Mouse (Mus musculus): ENCODE data around the gene Vasp.

The Vasp gene

GRCm38 (mm10) chr7:19271238-19272172 is at the start of gene Vasp:
TSS of gene Vasp (minus strand) at chr7:19271817.
- DNase-seq (ENCODE audit: low read depth, low spot score), result peak; percentile 89
- Histone ChIP-seq H3K27me3 (ENCODE audit: control insufficient read depth, insufficient read depth, low read length, poor library complexity, severe bottlenecking) (no peaks in the 10 kb centered on the region), H3K36me3 (ENCODE audit: control insufficient read depth, insufficient read depth, low read length, poor library complexity, severe bottlenecking) (0 out of 2 replicates have a peak, but pooled peaks cover 3% of the 10 kb centered on the region)

- Histone ChIP-seq H3K27me3 (ENCODE audit: control insufficient read depth, insufficient read depth, low read length, poor library complexity, severe bottlenecking) (no peaks in the 10 kb centered on the region), H3K36me3 (ENCODE audit: control insufficient read depth, insufficient read depth, low read length, poor library complexity, severe bottlenecking) (no peaks in the 10 kb centered on the region)
- DNase-seq (ENCODE audit: low read depth, low spot score), result peak; percentile 61
These were observed 49.0 kb upstream of the Vasp start for GRCm38 (mm10) chr7:19320637-19321036.

DNA sequence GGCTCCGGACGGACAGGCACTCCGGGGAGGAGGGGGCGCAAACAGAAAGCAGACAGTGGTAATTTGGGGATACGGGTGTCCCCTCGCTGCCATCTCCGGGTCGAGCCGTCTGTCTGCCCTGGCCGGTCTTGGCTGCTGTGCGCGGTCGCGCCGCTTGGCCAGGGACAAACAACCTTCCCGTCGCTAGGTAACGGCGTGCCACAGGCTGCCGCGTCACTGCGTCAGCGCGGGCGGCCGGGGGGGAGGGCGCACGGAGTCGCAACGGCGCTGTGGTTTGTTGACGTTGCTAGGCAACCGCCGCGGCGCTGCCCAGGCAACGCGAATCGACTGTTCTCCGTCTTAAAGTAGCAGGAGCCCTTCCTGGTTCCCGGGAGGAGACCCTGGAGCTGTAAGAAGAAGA is 48.3 kb upstream of the Vasp start:
- H3K27me3 ChIP-seq (ENCODE audit: control insufficient read depth, insufficient read depth, low read length, poor library complexity, severe bottlenecking), result no peaks in the 10 kb centered on the region
- H3K36me3 ChIP-seq (ENCODE audit: control insufficient read depth, insufficient read depth, low read length, poor library complexity, severe bottlenecking), result no peaks in the 10 kb centered on the region
- peak; percentile 100 for DNase-seq (ENCODE audit: low read depth, low spot score)

GRCm38 (mm10) chr7:19319458-19319857 is 47.8 kb upstream of the Vasp start:
- Histone ChIP-seq H3K27me3 (ENCODE audit: control insufficient read depth, insufficient read depth, low read length, poor library complexity, severe bottlenecking) (no peaks in the 10 kb centered on the region), H3K36me3 (ENCODE audit: control insufficient read depth, insufficient read depth, low read length, poor library complexity, severe bottlenecking) (no peaks in the 10 kb centered on the region)
- peak; percentile 92 for DNase-seq (ENCODE audit: low read depth, low spot score)

DNA sequence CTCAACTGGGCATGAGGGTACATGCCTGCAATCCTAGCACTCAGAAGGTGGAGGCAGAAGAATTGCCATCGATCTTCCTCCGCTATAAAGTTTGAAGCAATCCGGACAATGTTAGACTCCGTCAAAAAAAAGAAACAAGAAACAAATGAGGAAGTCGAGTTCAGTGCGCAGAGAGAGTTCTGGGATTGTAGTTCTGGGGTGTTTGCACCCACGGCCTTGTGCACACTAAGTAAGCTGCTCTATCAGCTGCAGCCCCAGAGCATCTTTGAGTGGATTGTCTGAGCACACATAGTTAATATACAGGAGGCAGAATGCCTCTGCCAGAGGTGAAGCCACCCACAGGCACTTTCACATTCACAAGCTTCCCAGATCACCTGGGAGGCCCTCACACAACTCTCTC is 47.1 kb upstream of the Vasp start:
- Histone ChIP-seq H3K36me3 (ENCODE audit: control insufficient read depth, insufficient read depth, low read length, poor library complexity, severe bottlenecking) (no peaks in the 10 kb centered on the region), H3K27me3 (ENCODE audit: control insufficient read depth, insufficient read depth, low read length, poor library complexity, severe bottlenecking) (no peaks in the 10 kb centered on the region)
- peak; percentile 79 for DNase-seq (ENCODE audit: low read depth, low spot score)

GRCm38 (mm10) chr7:19318201-19318600 is 46.6 kb upstream of the Vasp start:
- H3K36me3 ChIP-seq (ENCODE audit: control insufficient read depth, insufficient read depth, low read length, poor library complexity, severe bottlenecking), result no peaks in the 10 kb centered on the region
- no peaks in the 10 kb centered on the region for H3K27me3 ChIP-seq (ENCODE audit: control insufficient read depth, insufficient read depth, low read length, poor library complexity, severe bottlenecking)
- DNase-seq (ENCODE audit: low read depth, low spot score), result no peak

DNA sequence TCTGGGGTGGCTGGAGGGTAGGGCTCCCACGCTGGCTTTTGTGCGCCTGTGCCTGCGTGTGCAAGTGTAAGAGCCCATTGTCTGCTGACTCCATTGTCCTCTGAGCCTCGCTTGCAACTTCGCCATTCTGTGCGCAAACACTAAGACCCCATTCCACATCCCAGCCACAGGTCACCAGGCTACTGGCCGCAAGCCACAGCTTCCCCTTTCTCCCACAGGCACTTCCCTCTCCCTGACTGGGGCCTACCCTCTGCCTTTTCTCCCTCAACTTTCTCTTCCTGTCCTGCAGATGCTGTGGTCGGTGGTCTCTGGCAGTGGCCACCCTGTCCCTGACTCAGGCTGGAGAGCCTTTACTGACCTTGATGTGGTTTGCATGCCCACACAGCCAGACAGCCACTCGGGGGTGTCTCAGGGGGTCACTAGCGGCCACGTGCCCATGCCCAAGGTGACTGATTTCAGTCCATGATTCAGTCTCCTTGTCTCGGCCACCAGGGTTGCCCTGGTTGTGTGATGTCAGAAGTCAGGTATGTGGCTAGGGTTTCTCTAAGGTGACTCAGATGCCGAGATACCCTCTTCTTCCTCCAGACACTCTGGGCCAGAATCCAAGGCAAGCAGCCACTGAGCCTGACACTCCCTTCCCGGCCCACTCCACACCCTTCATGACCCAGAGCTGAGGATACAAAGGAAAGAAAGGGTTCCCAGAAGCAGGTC is 45.0 kb upstream of the Vasp start:
- no peaks in the 10 kb centered on the region for H3K36me3 ChIP-seq (ENCODE audit: control insufficient read depth, insufficient read depth, low read length, poor library complexity, severe bottlenecking)
- no peaks in the 10 kb centered on the region for H3K27me3 ChIP-seq (ENCODE audit: control insufficient read depth, insufficient read depth, low read length, poor library complexity, severe bottlenecking)
- DNase-seq (ENCODE audit: low read depth, low spot score), result peak; percentile 73

DNA sequence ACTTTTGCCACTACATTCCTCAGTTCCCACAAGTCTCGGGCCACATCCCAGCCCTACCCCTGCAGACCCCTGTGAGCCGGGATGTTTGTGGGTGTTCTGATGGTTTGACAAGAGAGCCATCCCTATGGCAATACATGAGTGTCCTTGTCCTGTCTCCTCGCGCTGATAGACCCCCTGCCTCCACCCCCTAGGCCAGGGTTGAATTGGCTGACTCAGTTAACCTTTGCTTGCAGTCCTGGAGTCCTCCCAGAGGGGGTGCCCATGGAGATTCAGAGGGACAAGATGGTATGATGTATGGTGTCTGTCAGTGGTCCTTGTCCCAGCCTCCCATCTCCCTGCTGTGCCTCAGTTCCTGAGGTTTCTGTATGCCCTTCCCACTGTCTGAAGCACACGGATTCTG is 42.4 kb upstream of the Vasp start:
- no peaks in the 10 kb centered on the region for H3K36me3 ChIP-seq (ENCODE audit: control insufficient read depth, insufficient read depth, low read length, poor library complexity, severe bottlenecking)
- no peak for DNase-seq (ENCODE audit: low read depth, low spot score)
- H3K27me3 ChIP-seq (ENCODE audit: control insufficient read depth, insufficient read depth, low read length, poor library complexity, severe bottlenecking), result no peaks in the 10 kb centered on the region

GRCm38 (mm10) chr7:19311991-19312390 is 40.4 kb upstream of the Vasp start:
- no peaks in the 10 kb centered on the region for H3K36me3 ChIP-seq (ENCODE audit: control insufficient read depth, insufficient read depth, low read length, poor library complexity, severe bottlenecking)
- DNase-seq (ENCODE audit: low read depth, low spot score), result no peak
- H3K27me3 ChIP-seq (ENCODE audit: control insufficient read depth, insufficient read depth, low read length, poor library complexity, severe bottlenecking), result no peaks in the 10 kb centered on the region

DNA sequence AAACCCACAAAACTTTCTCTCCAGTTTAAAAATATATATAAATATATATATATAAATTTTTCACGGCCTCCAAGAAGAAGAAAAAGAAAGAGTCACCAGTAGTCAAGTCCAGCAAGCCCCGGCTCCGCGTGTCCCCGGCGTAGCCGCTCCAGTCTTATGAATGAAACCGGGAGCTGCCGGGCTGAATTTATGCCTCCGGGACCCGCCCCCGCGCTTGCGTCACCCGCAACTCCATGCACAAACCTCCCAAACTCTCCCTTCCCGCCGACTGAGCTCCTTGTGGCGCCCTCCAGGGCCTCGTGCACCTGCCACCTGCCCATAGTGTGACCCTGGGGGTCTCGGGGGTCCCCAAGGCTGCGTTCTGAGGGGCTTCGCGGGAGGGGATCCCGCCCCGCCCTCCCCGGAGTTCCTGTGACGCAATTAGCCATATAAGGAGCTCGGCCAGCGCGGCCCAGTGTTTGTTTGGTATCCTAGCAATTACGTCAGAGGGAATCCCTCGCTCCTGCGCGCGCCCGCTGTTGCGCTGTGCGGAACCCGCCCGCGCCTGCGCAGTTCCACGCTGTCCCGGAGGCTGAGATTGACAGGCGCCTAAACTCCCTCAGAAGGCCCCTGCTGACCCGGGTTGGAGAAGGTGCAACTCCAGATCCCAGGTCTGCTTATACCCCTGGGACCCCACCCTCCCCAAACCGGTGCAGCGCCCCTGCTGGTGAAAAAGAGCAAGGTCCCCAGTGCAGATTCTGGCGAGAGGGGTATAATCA is 38.4 kb upstream of the Vasp start, which contains the start of gene Fosb:
Gene Fosb (minus strand): TSS at position 168 of the 758 bp plus-strand sequence.
- Histone ChIP-seq H3K27me3 (ENCODE audit: control insufficient read depth, insufficient read depth, low read length, poor library complexity, severe bottlenecking) (no peaks in the 10 kb centered on the region), H3K36me3 (ENCODE audit: control insufficient read depth, insufficient read depth, low read length, poor library complexity, severe bottlenecking) (no peaks in the 10 kb centered on the region; the same call in 1 of the 2 replicates)
- peak; percentile 99 for DNase-seq (ENCODE audit: low read depth, low spot score)

DNA sequence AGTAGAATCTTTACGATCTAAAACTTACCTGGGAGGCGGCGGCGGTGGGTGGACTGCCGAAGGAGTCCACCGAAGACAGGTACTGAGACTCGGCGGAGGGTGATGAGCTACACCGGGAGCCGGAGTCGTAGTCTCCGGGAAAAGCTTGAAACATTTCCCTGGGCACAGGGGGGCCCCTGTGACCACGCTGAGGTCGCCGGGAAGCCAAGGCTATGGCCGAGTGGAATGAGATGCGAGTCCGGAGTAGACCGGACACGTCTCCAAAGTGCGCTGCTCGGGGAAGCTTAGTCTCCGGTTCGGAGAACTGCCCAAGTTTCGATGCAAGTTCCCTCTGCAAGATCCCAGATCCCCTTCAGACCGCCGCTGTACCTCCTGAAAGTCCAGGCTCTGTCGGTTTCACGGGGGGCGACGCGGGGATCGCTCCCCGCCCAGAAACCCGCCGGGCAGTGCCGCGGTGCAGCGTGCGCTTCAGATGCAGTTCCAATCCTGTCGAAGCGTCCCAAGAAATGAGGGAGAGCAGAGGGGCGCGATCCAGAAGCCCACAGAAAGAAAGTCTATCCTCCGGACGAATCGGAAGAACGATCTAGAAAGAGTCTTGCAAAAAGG is 37.8 kb upstream of the Vasp start:
- no peak for DNase-seq (ENCODE audit: low read depth, low spot score)

GRCm38 (mm10) chr7:19308454-19309277 is 37.0 kb upstream of the Vasp start:
- Histone ChIP-seq H3K36me3 (ENCODE audit: control insufficient read depth, insufficient read depth, low read length, poor library complexity, severe bottlenecking) (no peaks in the 10 kb centered on the region; the same call in 1 of the 2 replicates), H3K27me3 (ENCODE audit: control insufficient read depth, insufficient read depth, low read length, poor library complexity, severe bottlenecking) (0 out of 2 replicates have a peak, but pooled peaks cover 2% of the 10 kb centered on the region)
- DNase-seq (ENCODE audit: low read depth, low spot score), result peak; percentile 94

More for the DNA sequence above, 37.8 kb upstream of the Vasp start:
- no peaks in the 10 kb centered on the region; the same call in 1 of the 2 replicates for H3K36me3 ChIP-seq (ENCODE audit: control insufficient read depth, insufficient read depth, low read length, poor library complexity, severe bottlenecking)
- 0 out of 2 replicates have a peak, but pooled peaks cover 1% of the 10 kb centered on the region for H3K27me3 ChIP-seq (ENCODE audit: control insufficient read depth, insufficient read depth, low read length, poor library complexity, severe bottlenecking)

GRCm38 (mm10) chr7:19307739-19308453 is 36.3 kb upstream of the Vasp start:
- DNase-seq (ENCODE audit: low read depth, low spot score), result peak; percentile 81
- Histone ChIP-seq H3K27me3 (ENCODE audit: control insufficient read depth, insufficient read depth, low read length, poor library complexity, severe bottlenecking) (0 out of 2 replicates have a peak, but pooled peaks cover 2% of the 10 kb centered on the region), H3K36me3 (ENCODE audit: control insufficient read depth, insufficient read depth, low read length, poor library complexity, severe bottlenecking) (no peaks in the 10 kb centered on the region; the same call in 1 of the 2 replicates)
